Mouse (Mus musculus): ENCODE results near the gene Sval2. TPM values are rescaled to one million over a fixed set of nuclear protein-coding genes. Genes with fewer than 3 reads are reported as not detected.

Sval2 gene
- not detected in 2 replicates for polyA plus RNA-seq (2015; fragmentation: Nextera tagmentation; extraction: Ambion mirVana)

GRCm38 (mm10) chr6:41852689-41853088, at the start of gene Sval2:
Gene Sval2, plus strand, starts transcription at chr6:41852989.

GRCm38 (mm10) chr6:41847235-41847634, 5.6 kb upstream of the Sval2 start, which contains the start of gene Pip:
Gene Pip, plus strand, starts transcription at chr6:41847535.

Other genes starting within 250 kb of the Sval2 start
- gene Ephb6, start 247.5 kb upstream of the Sval2 start, polyA plus RNA-seq (2015; fragmentation: Nextera tagmentation; extraction: Ambion mirVana), result 36.4 and 50.8 TPM in 2 replicates
- 0.74 and 0.77 TPM in 2 replicates for gene Trpv6, start 216.6 kb upstream of the Sval2 start, polyA plus RNA-seq (2015; fragmentation: Nextera tagmentation; extraction: Ambion mirVana)
- gene Trpv5, start 172.2 kb upstream of the Sval2 start, polyA plus RNA-seq (2015; fragmentation: Nextera tagmentation; extraction: Ambion mirVana), result not detected in 2 replicates
- gene Llcfc1, start 168.6 kb upstream of the Sval2 start, polyA plus RNA-seq (2015; fragmentation: Nextera tagmentation; extraction: Ambion mirVana), result not detected in 2 replicates
- 0.43 TPM in 1 of 2 replicates, not detected in the other for gene Kel, start 148.7 kb upstream of the Sval2 start, polyA plus RNA-seq (2015; fragmentation: Nextera tagmentation; extraction: Ambion mirVana)
- gene Olfr459, start 77.8 kb upstream of the Sval2 start, polyA plus RNA-seq (2015; fragmentation: Nextera tagmentation; extraction: Ambion mirVana), result not detected in 2 replicates
- gene Pip, start 5.5 kb upstream of the Sval2 start, polyA plus RNA-seq (2015; fragmentation: Nextera tagmentation; extraction: Ambion mirVana), result not detected in 2 replicates
- not detected in 2 replicates for gene Sval1, start 98.6 kb downstream of the Sval2 start, polyA plus RNA-seq (2015; fragmentation: Nextera tagmentation; extraction: Ambion mirVana)
- gene Sval3, start 115.2 kb downstream of the Sval2 start, polyA plus RNA-seq (2015; fragmentation: Nextera tagmentation; extraction: Ambion mirVana), result not detected in 2 replicates
- not detected in 2 replicates for gene Sva, start 185.4 kb downstream of the Sval2 start, polyA plus RNA-seq (2015; fragmentation: Nextera tagmentation; extraction: Ambion mirVana)

Data from neural tube, postnatal 0 days (tissue).